Mouse (Mus musculus): ENCODE results near the gene Nlrp2.

Gene Nlrp2

DNA sequence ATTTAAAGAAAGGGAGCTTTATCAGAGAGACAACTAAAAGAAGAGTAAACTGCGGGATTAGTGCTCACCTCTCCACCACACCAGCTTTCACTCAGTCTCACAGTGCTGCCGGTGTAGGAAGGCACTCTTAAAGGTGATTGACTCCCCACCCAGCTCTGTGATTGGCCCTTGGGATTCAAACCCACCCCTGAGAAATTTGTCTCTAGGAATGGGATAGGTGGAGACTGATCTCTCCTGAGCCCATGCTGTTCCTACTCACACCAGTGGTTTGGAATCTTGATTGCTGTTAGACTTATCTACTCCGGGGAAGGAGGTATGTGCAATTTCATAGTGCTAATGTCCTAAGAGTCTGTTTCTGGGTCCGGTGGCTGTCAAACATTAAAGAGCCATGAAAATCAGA is at the start of gene Nlrp2:
TSS of gene Nlrp2 (minus strand) at position 101 of the 400 bp plus-strand sequence.
- DNase-seq, result no peak

DNA sequence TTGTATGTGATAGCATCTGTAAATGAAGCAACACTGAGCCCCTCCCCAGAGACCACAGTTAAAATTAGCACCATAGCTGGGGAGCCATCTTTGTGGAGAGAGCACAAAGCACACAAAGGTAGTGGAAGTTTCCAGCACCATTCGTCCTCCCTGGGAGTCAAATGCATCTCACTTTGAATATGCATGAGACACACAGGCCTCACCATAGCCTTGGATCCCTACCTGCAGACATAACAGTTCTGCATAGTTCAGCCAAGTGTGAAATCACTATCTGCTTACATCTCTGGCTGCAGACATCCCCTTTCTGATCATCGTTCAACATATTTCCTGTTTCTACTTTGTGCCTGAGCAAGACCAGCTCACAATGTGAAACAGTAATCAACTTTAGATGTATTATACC is 15.9 kb upstream of the Nlrp2 start:
- DNase-seq, result no peak

DNA sequence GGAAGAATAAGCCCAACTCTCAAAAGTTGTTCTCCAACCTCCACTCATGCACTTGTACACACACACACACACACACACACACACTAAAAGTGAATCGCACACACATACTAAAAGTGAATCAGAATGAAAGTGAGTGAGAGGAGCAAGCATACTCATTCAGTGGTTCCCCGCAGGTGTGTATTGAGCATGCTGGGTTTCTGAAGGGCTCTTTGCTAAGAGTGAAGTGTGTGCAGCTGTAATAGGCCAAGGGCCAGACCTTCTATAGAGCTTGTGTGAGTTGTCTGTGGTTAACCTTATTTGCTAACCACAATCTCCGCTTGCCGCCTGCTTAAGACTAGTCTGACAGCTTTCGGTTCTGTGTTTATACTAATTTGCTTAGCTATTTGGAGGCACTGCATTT is 12.8 kb upstream of the Nlrp2 start:
- DNase-seq, result no peak

DNA sequence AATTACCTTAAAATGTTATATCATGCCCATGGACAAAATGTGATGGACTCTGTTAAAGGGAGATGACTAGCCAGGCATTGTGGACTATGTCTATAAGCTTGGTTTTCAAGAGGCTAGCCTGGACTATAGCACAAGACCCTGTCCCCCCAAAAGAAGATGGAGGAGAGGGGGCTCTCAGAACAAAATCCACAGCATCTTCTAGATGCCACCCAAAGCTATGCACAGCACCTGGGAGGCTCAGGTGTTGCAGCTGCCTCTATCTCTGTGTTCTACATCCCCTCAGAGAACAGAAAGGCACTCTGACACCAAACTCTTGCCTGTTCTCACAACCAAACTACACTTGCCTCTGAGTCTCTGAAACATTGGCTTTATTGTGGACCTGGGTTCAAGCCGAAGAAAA is 598 bp downstream of the Nlrp2 start, which contains the start of gene Gm5065:
TSS of gene Gm5065 (plus strand) at position 301 of the 400 bp plus-strand sequence.
- no peak for DNase-seq

DNA sequence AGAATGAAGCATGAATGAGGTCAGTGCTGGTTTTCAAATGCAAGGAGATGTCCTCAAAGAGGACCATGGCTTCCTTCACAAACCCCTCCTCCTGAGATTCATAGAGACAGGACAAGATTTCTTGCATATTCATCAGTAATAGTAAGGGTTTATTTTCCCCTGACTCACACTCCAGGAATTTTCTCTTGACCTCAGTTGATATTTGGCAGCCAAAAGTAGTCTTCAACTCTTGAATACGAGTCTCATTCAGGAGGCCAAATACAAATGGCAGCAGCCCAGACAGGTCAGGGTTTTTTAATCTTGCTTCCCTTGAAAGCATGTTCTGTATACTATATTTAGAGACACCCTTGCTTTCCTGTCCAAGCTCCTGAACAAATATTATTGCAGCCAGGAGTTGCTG is 23.3 kb downstream of the Nlrp2 start:
- no peak for DNase-seq

DNA sequence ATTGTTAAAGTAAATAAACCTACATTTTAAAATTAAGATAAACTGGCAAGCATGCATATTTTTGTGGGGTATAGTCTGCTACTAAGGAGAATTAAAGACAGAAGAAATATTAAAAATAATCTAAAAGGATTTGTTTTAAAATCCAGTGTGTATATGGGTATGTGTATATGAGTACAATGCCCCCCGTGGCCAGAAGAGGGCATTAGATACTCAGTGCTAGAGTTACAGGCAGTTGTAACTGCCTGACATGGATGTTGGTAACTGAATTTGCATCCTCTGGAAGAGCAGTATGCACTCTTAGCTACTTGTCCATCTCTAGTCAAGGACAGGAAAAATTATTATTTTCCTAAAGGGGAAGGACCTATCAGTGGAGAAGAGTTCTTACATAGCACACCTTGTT is 62.6 kb downstream of the Nlrp2 start:
- no peak for DNase-seq

DNA sequence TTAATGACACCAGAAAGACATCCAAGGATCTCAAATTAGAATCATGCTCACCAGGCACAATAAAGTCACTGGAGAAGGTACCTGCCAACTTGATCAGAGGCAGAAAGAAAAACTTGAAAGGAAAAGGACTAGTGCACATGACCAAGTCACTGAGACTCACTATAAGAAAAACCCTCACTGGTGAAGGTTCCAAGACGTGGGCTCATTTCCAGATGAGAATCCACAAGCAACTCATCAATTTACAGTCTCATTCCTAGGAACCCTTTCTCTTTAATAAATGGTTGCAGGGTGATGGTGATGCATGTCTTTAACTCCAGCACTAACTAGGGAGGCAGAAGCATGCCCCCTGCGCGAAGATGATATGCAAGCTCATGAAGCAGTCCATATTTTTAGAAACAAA is 87.8 kb downstream of the Nlrp2 start:
- DNase-seq, result no peak
